Mouse (Mus musculus) neutrophil, adult 59 days (primary cell): ENCODE results near the gene Rnf141. TPM values are rescaled to one million over a fixed set of nuclear protein-coding genes. Genes with fewer than 3 reads are reported as not detected.

Experiments used
- total RNA-seq, 2 experiments: library from RNA; stranded (reverse); gene quantifications; 1 replicate in 1 of 2; 2 replicates in 1 of 2; pipeline ENCODE4 v1.2.4; 2023

The Rnf141 gene
- total RNA-seq: 10 to 100 TPM; 78.2 to 79.3 TPM

DNA sequence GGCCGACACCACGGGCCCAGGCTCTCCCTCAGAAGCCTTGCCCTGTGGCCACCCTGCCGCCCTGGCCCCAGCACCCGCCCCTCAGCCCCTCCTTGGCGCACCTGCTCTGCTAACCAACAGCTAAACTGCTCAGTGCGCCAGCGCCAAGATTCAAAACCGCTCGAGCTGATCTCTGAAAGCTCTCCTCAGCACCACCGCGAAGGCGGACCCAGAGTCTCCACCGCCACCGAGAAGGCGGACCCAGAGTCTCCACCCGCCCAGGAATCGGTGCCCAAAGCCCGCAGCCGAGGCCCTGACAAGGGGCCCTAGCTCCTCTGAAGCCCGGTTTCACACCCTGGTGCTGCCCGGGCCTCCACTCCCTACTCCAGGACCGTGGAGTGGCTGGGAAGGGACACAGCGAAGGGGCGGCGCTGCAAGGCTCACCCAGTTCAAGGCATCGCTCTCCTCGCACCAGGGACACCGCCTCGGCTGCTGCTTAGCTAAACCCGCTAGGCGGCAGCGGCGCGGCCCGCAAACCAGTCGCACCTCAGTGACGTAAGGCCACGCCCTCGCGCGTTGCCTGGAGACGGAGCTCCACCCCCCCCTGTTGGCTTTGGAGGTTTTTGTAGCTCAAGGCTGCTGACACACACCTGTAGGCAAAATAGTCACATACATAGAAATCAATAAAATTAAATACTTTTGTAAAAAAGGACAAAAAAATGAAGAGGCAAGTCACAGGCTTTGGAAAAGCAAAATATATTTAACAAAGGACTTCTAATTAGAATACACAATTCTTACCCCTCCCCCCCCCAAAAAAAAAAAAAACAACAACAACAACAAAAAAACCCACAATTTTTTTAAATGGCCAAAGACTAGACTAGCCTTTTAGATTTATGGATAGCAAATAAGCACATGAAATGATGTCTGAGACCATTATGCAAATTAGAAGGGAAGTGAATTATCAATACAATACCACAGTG, at the start of gene Rnf141:
Gene Rnf141 (minus strand): TSS at position 542 of the 959 bp plus-strand sequence.

DNA sequence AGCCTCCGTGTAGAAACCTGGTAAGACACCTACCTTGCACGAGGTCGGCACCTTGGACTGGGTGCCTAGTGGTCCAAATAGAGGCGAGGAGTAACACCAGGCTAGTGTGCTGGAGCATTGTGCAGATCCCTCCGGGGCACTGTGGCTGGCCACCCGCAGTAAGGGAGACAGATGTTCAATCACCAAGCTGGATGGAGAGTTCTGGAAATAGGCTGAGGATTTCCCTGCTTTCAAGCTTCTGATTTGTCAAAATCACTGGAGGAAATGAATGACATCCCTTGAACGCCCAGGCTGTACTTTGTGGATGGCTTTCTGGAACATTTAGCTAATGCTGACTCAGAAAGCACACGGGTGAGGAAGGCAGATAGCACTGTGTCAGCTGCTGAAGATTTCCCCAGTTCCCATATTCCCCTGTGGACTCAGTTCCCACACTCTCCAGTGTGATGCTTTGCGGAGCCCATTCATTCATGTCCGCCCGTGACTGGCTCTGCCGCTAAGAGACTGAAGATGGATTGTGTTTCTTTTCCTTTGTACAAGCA, 18.6 kb upstream of the Rnf141 start, which contains the start of gene Lyve1:
Gene Lyve1 (minus strand): TSS at position 489 of the 539 bp plus-strand sequence.

DNA sequence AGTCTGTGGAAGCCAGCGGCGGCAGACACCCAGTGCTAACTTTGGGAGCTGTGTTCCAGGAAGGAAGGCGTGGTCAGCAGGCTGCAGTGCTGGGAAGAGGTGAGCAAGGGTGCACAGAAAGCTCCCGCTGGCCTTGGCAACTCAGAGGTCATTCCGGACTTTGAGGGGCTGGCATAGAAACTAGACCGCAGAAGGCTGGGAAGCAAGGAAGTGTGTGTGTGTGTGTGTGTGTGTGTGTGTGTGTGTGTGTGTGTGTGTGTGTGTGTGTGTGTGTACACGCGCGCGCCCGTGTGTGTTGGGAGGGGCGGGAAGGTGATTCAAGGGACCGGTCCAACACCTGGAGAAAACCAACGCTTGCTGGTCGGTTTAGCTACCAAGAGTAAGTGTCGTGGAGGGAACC, 76.3 kb downstream of the Rnf141 start, which contains the start of gene Ampd3:
Gene Ampd3 (plus strand): TSS at position 206 of the 400 bp plus-strand sequence.

Other genes with a start within 250 kb of the Rnf141 start
- 1 to 10 TPM; 2.4 to 2.8 TPM for gene Sbf2, start 229.5 kb downstream of the Rnf141 start, total RNA-seq
- not detected for gene Adm, start 216.8 kb downstream of the Rnf141 start, total RNA-seq
- 100 to 1,000 TPM; 127 to 132 TPM for gene Ampd3, start 76.3 kb downstream of the Rnf141 start, total RNA-seq
- 1 to 10 TPM; 5.1 to 5.3 TPM for gene Lyve1, start 18.8 kb upstream of the Rnf141 start, total RNA-seq
- gene Mrvi1, start 138.0 kb upstream of the Rnf141 start, total RNA-seq: 1 to 10 TPM; 1.5 to 2.5 TPM
- 10 to 100 TPM; 35.4 to 41.6 TPM for gene Ctr9, start 184.5 kb upstream of the Rnf141 start, total RNA-seq
- gene Eif4g2, start 238.6 kb upstream of the Rnf141 start, total RNA-seq: 100 to 1,000 TPM; 820 to 832 TPM